Mouse (Mus musculus): Measurements from ENCODE around the gene B230219D22Rik.

GRCm38 (mm10) chr13:55650098-55650497, 42.8 kb upstream of the B230219D22Rik start:
- no peak for TF ChIP-seq POLR2A (IDR thresholded peaks at IDR 0.05; ENCODE audit: borderline replicate concordance, low read depth, low read length)
- TF ChIP-seq CTCF (IDR thresholded peaks at IDR 0.05; ENCODE audit: low read depth, low read length): no peak

Data from bone marrow macrophage, adult 2 months (primary cell).